Mouse (Mus musculus) c-Kit-positive CD71-positive TER-119-positive erythroid progenitor cells, embryonic 14.5 days (primary cell): ENCODE results near the gene Atp10b.

Experiments used
- DNase-seq: peaks from one replicate; pipeline ENCODE4 v3.0.0-alpha.2; 2013; ENCODE audit warnings: low spot score

Atp10b gene

GRCm38 (mm10) chr11:43199358-43199757 is 49.7 kb downstream of the Atp10b start:
- DNase-seq, result no peak

DNA sequence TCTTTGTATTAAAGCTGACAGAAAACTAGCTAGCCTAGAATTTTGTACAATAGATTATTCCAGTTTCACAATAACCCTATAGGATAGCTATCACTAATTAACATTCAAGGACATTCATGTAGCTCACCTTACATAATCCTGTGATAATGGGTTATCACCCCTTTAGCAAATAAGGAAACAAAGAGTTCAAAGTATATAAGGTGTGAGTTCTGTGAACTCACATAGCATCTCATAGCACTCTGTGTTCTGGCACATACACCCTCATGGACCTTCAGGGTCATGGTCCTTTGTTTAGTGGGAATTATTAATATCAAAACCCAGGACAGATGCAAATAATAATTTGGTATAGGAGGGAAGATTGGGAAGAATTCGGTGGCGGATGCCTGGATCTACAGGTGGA is 50.4 kb downstream of the Atp10b start:
- no peak for DNase-seq

GRCm38 (mm10) chr11:43203580-43203979 is 53.9 kb downstream of the Atp10b start:
- no peak for DNase-seq

DNA sequence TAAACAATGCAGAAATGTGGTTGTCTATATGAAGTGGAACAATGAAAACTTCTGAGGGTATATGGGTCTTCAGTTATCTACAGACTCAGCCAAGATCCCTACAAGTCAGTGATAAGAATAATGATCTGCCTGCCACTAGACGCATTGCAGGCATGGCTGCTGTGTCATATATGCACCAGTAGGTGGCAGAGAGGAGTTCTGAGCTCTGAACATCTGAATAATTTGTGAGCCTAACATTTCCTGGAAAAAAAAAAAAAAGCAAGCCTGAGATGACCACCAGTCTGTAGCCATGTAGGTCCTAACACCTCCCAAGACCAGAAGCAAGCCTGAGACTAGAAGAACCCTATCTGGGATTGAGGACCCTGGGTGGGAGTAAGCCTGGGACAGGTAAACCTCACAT is 63.5 kb downstream of the Atp10b start:
- DNase-seq, result no peak

- no peak for DNase-seq
These were observed 64.1 kb downstream of the Atp10b start for GRCm38 (mm10) chr11:43213740-43214139.

- no peak for DNase-seq
These were observed 67.3 kb downstream of the Atp10b start for GRCm38 (mm10) chr11:43217021-43217420.

GRCm38 (mm10) chr11:43230231-43230630 is 80.6 kb downstream of the Atp10b start:
- no peak for DNase-seq

DNA sequence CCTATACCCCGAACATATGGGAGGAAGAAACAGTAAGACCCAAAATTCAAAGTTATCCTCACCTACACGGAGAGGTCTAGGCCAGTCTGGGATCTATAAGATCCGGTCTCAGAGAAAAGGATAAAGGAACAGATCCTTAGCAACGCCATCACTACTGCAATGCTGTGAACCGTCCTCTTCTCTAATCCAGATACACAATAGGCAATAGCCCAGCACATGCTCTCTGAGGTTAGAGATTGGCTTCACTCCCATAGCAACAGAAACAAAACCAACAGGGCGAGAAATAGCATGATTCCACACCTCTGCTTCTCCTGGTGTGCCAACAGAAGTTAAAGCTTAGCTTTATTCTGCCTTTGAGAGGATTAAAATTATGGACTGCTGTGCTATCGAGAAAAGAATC is 82.4 kb downstream of the Atp10b start:
- DNase-seq, result no peak

GRCm38 (mm10) chr11:43236360-43237039 is 86.8 kb downstream of the Atp10b start:
- DNase-seq, result no peak

DNA sequence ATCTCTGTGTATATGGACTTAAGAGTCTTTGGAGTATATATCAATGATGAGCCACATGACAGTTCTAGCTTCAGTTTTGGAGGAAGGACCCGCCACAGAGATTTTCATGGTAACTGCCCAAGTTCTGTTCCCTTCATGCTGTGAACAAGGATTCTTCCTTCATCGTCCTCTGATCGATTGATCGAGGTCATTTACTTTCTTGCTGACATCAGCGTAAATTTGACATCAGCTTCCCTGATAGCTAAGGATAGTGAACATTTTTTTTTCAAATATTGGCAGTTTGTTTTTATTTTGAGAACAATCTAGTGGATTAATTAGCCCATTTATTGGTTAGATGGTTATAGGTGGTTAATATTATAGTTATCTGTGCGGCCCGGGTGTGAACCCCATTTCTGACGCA is 90.1 kb downstream of the Atp10b start:
- DNase-seq, result no peak

DNA sequence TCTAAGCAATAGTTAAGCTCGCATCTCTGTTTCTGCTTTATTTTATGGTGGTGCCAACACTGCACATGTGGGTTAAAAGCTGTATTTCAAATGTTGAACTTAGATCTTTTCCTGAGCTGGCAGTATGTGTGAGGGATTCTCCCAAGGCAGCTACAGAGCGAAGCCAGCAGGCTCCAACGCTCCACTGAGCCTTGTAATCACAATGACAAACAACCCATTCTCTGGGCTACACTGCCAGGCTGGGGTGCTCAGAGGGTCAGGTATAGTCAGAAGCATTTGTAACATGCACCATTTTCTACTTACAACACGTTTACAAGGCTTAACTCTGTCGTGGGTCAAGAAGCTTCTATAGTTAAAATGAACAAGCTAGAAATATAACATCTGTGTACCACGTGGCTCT is 103.4 kb downstream of the Atp10b start:
- no peak for DNase-seq

DNA sequence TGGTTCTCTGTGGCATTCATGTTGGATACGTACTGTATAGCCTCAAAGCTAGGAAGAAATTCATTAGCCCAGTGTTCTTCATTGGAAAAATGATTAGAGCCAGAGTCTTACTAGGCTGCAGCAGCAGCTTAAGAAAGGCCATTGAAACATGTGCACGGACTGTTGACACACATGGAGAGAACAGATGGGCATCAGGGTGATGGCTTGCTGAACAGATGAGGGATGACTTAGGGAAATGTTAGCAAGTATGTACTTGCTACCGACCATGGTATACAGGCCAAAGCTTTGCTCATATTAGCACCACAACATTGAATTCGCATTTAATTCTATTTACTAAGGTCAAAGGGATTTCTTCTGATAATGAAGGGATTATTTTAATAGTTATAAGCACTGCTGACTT is 105.6 kb downstream of the Atp10b start:
- DNase-seq, result no peak

DNA sequence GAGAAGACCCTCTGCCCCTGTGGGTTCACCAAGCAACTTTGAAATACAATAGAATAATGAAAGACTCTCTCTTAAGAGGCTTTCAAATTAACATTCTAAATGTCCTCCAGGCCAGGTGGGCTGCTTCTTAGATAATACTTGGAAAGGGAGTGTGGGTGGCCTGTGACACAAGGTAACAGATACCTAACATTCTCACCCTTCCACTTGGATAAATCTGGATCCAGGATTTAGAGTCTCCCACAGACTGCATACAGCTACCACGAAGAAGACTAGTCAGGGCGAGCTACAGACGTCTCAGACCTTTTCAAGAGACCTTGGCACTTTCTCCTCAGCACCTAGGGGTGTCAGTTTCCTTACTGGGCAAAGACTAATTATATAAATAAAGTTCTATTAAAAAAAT is 107.6 kb downstream of the Atp10b start:
- DNase-seq, result no peak

GRCm38 (mm10) chr11:43257781-43258180 is 108.1 kb downstream of the Atp10b start:
- DNase-seq, result no peak

DNA sequence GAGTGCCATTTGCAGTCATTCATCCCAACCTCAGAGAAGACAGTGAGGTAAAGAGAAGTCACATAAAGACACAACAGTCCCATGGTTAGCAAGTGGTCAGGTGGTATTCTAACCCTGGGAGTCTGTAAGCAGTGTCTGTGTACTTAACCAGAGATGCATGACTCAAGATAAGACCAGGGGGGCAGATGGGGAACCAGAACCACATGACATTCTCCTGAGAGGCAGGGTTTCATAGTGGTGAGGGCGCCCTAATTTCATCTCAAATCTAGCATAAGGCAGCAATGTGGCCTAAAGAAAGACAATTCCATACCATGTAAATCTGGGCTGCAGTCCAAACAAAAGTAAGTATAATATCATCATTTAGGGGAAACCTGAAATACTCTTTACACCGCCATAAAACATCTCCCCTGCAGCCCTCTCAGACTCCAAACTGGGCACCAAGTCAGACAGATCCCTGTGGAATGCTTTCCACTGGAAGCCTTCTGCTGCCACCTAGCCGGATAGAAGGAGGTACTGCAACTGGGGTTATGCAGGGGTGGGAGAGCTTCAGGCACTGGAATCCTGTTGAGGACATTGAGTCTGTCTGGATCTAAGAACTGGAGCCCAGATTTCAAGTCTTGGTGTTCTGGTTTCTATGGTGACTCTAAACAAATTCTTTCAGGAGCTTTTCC is 114.0 kb downstream of the Atp10b start:
- no peak for DNase-seq

- DNase-seq, result no peak
These were observed 117.8 kb downstream of the Atp10b start for GRCm38 (mm10) chr11:43267505-43267904.

- DNase-seq, result no peak
These were observed 120.0 kb downstream of the Atp10b start for GRCm38 (mm10) chr11:43269503-43270255.

DNA sequence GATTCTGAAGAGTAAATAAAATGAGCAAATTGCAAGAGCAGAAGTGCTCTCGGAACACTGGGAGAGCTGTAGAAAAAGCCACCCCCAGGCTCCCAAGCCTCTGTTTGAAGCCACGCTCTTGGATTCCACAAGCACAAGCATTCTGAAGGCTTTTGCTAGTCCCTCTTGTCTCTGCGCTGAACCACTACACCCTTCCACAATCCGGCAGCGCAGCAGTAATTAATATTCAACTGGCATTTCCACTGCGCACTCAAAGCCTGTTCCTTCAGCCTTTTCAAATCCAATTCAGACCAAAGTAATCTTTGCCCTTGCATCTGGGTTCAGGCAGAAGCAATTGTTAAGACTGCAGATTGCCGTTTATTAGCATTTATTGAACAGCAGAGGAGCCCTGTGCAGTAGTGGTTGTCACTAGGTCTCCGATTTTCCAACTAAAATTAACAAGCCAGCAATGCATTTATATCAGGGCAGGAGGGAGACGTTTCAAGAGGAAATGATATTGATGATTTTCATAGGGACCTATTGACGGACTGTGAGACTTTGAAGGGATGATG is 120.7 kb downstream of the Atp10b start:
- no peak for DNase-seq

DNA sequence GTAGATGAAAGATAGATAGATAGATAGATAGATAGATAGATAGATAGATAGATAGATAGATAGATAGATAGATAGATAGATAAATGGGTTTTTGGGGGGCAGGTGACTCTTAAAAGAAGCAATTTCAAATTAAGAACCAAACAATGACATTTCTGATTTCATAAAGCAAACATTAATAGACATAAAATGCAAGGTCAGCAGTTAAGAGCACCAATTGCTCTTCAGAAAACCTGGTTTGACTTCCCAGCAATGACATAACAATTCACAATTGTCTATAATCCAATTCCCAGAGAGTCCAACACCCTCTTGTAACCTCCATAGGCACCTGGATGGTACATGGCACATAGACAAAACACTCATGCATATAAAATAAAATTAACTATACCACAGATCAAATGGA is 124.2 kb downstream of the Atp10b start:
- DNase-seq, result no peak

DNA sequence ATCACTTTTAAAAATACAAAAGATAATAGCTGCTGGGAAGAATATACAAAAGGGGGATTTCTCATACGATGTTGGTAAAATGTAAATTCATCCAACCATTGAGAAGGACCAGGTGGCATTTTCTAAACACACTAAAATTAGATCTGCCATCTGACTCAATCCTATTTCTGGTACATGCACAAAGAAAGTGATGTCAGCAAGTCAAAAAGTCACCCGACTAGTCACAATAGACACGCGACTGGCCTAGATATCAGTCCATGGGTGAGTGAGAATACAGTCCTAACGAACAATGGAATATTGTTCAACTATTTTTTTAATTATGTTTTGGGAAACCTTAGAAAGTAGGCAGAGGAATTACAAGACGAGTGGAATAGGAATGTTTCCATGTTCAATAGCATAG is 147.9 kb downstream of the Atp10b start:
- no peak for DNase-seq

- DNase-seq, result no peak
These were observed 161.3 kb downstream of the Atp10b start for GRCm38 (mm10) chr11:43311000-43311399.
